Mouse (Mus musculus) liver, postnatal 0 days (tissue): ENCODE measurements at regions not wholly inside any gene's neighbourhood (a gene's known extent, or its start where the extent isn't known, plus 50 kb on each side); places are given as distances from the start of the nearest gene placed in this dataset.

Experiments used
- ATAC-seq: fragments of 200-750 bp; cut with Nextera tagmentation; 2 replicates; pipeline ENCODE4 v1.8.0; 2017; ENCODE audit warnings: mild to moderate bottlenecking, moderate library complexity
- DNase-seq: peaks from one replicate; pipeline ENCODE4 v3.0.0-alpha.2; 2016
- H3K27ac ChIP-seq: fragments of 300-500 bp; sonication (generic); 2 replicates; pipeline ENCODE4 v1.5.1; 2014; ENCODE audit warnings: antibody characterized with exemption, moderate library complexity, mild to moderate bottlenecking, low read depth
- H3K27me3 ChIP-seq: fragments of 300-500 bp; sonication (generic); 2 replicates; pipeline ENCODE4 v1.6.1; 2014; ENCODE audit warnings: low read length, control low read depth, mixed read lengths; ENCODE audit not compliant: insufficient read depth
- H3K36me3 ChIP-seq: fragments of 300-500 bp; sonication (generic); replicated peaks from 2 replicates; pipeline ENCODE4 v1.6.1; 2014; ENCODE audit warnings: mild to moderate bottlenecking, control low read depth, low read length, moderate library complexity, mixed read lengths; ENCODE audit not compliant: insufficient read depth
- H3K4me1 ChIP-seq: fragments of 300-500 bp; sonication (generic); 2 replicates; pipeline ENCODE4 v1.6.1; 2014; ENCODE audit warnings: antibody characterized with exemption, mild to moderate bottlenecking, control low read depth; ENCODE audit not compliant: insufficient read depth
- H3K4me2 ChIP-seq: fragments of 300-500 bp; sonication (generic); 2 replicates; pipeline ENCODE4 v1.6.1; 2014; ENCODE audit warnings: low read depth, mild to moderate bottlenecking, low read length, moderate library complexity, mixed read lengths
- H3K4me3 ChIP-seq: fragments of 300-500 bp; sonication (generic); 2 replicates; pipeline ENCODE4 v1.5.1; 2014; ENCODE audit warnings: low read depth, low read length
- H3K9ac ChIP-seq: fragments of 300-500 bp; sonication (generic); replicated peaks from 2 replicates; pipeline ENCODE4 v1.6.1; 2014; ENCODE audit warnings: mild to moderate bottlenecking, moderate library complexity
- H3K9me3 ChIP-seq: fragments of 300-500 bp; sonication (generic); 2 replicates; pipeline ENCODE4 v1.6.1; 2016; ENCODE audit warnings: mild to moderate bottlenecking, control low read depth, low read length, mixed read lengths
- CTCF ChIP-seq: sonication (generic); IDR thresholded peaks from 2 replicates; pipeline ENCODE4 v1.5.1; 2016; ENCODE audit warnings: antibody characterized with exemption, low read depth
- EP300 ChIP-seq: IDR thresholded peaks from 2 replicates; pipeline ENCODE4 v1.6.1; 2016; ENCODE audit warnings: antibody characterized with exemption, low read depth, mild to moderate bottlenecking
- WGBS: fragments of 180-500 bp; shearing (Covaris S2); extraction: QIAGEN DNeasy Blood & Tissue Kit; methylation state at CpG from one replicate; pipeline ENCODE4 v1.1.7; 2014; ENCODE audit not compliant: insufficient replicate concordance; 5-methylcytosine and 5-hydroxymethylcytosine counted together

- 30% methylated on average over 6 of the region's 6 CpGs for WGBS
- Histone ChIP-seq H3K4me1 (no peaks in the 10 kb centered on the region; the same call in 1 of the 2 replicates), H3K36me3 (no peaks in the 10 kb centered on the region), H3K9ac (no peak overlapping the region), H3K4me2 (no peak overlapping the region), H3K27ac (no peak overlapping the region), H3K9me3 (no peaks in the 10 kb centered on the region), H3K27me3 (no peaks in the 10 kb centered on the region), H3K4me3 (no peak overlapping the region)
- TF ChIP-seq CTCF (no peak), EP300 (no peak)
- DNase-seq (peak; percentile 29), ATAC-seq (no peak)
These were observed 388.4 kb downstream of the Nedd1 start for GRCm38 (mm10) chr10:92333869-92334268.

- H3K27me3 ChIP-seq: no peaks in the 10 kb centered on the region
- no peak overlapping the region for H3K9ac ChIP-seq
- H3K36me3 ChIP-seq: no peaks in the 10 kb centered on the region
- TF ChIP-seq CTCF (no peak), EP300 (no peak)
- H3K4me1 ChIP-seq: no peaks in the 10 kb centered on the region; the same call in 1 of the 2 replicates
- WGBS: 54% methylated on average over 3 of the region's 3 CpGs
- H3K4me2 ChIP-seq: no peak overlapping the region
- no peak overlapping the region for H3K4me3 ChIP-seq
- ATAC-seq: no peak
- DNase-seq: no peak
- H3K27ac ChIP-seq: no peak overlapping the region
- no peaks in the 10 kb centered on the region for H3K9me3 ChIP-seq
These were observed 389.0 kb downstream of the Nedd1 start for GRCm38 (mm10) chr10:92333042-92333774.

- Histone ChIP-seq H3K36me3 (no peaks in the 10 kb centered on the region), H3K9ac (no peak overlapping the region), H3K27me3 (no peaks in the 10 kb centered on the region), H3K27ac (no peak overlapping the region), H3K4me2 (no peak overlapping the region), H3K4me3 (no peak overlapping the region), H3K4me1 (no peaks in the 10 kb centered on the region; the same call in 1 of the 2 replicates), H3K9me3 (no peaks in the 10 kb centered on the region)
- no peak for TF ChIP-seq CTCF
- no peak for TF ChIP-seq EP300
- 63% methylated on average over 10 of the region's 10 CpGs for WGBS
- DNase-seq: no peak
- no peak for ATAC-seq
These were observed 392.1 kb downstream of the Nedd1 start for GRCm38 (mm10) chr10:92330150-92330549.

DNA sequence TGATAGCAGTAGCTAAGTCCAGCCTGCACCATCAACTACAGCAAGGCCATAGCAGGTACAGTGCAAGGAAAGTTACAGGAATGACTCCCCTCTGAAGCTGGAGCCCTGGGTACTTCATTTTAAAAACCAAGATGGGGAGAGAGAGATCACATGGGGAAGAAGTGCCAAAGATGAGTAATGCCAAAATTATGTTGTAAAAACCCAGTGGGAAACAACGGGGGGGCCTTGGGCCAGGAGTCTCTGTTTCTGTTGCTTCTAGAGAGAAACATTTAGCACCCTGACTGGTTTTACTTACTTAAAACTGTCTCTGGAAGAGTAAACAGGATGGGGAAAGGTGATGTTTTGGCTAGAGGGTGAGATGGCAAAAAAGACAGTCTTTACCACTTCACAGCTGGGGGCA is 392.6 kb downstream of the Nedd1 start:
- H3K27ac ChIP-seq: no peak overlapping the region
- 74% methylated on average over 1 of the region's 1 CpGs for WGBS

DNA sequence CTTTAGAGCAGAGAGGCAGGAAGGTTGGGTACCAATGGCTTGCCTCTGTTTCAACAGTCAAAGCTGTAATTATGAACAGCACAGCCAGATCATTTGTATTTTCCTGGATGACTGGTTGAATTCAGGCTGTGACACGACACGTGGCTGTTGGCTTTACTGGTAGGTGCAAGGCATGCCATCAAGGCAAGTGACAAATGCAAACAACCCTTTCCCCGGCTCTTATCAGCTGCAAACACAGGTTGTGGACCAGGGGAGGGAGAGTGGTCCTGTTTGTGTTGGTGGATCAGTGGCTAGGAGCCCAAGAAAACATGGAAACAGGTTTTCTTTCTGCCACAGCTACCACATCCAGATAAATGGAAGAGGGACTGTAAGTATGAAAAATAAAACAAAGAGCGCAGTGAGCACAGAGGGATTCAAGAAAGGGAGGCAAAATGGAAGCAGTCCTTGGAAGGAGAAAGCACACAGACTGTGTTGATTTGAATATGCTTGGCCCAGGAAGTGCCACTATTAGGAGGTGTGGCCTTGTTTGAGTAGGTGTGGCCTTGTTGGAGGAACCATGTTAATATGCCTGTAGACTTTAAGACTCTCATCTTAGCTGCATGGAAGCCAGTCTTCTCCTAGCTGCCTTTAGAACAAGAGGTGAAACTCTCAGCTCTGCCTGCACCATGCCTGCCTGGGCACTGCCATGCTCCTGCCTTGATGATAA is 396.8 kb downstream of the Nedd1 start:
- no peak for DNase-seq
- no peaks in the 10 kb centered on the region for H3K4me1 ChIP-seq
- ATAC-seq: no peak
- no peak overlapping the region for H3K9ac ChIP-seq
- no peak overlapping the region for H3K4me3 ChIP-seq
- TF ChIP-seq CTCF (no peak), EP300 (no peak)
- no peaks in the 10 kb centered on the region for H3K9me3 ChIP-seq
- H3K27ac ChIP-seq: no peak overlapping the region
- no peak overlapping the region for H3K4me2 ChIP-seq
- 52% methylated on average over 4 of the region's 4 CpGs for WGBS
- H3K36me3 ChIP-seq: no peaks in the 10 kb centered on the region
- H3K27me3 ChIP-seq: no peaks in the 10 kb centered on the region

More for the DNA sequence above, 392.6 kb downstream of the Nedd1 start:
- no peaks in the 10 kb centered on the region; the same call in 1 of the 2 replicates for H3K4me1 ChIP-seq
- DNase-seq (no peak), ATAC-seq (no peak)
- H3K4me3 ChIP-seq: no peak overlapping the region
- TF ChIP-seq CTCF (no peak), EP300 (no peak)
- H3K9me3 ChIP-seq: no peaks in the 10 kb centered on the region
- H3K27me3 ChIP-seq: no peaks in the 10 kb centered on the region
- H3K36me3 ChIP-seq: no peaks in the 10 kb centered on the region
- H3K4me2 ChIP-seq: no peak overlapping the region
- no peak overlapping the region for H3K9ac ChIP-seq

DNA sequence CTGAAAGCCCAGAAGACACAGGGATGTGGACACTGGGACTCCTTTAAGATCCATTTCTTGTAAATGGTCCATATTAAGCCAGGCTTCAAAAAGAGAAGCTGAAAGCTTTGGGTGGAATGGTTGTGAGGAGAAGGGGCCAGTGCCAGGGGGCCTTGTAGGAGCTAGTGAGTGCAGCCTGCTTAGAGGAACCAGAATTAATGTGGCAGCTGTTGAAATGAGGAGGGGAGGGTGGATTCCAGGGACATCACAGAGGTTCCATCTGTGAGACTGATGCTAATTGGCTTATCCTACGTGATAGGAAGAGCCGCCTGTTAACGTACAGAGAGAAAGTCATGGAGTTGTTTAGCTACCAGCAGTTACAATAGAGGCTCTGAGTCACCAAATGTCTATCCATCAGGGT is 407.6 kb downstream of the Nedd1 start:
- ATAC-seq (no peak), DNase-seq (no peak)
- Histone ChIP-seq H3K4me1 (no peaks in the 10 kb centered on the region), H3K4me3 (no peak overlapping the region), H3K9me3 (no peaks in the 10 kb centered on the region), H3K36me3 (no peaks in the 10 kb centered on the region), H3K27me3 (no peaks in the 10 kb centered on the region), H3K9ac (no peak overlapping the region), H3K4me2 (no peak overlapping the region), H3K27ac (no peak overlapping the region)
- TF ChIP-seq CTCF (no peak), EP300 (no peak)
- 60% methylated on average over 3 of the region's 3 CpGs for WGBS
